Mouse (Mus musculus) embryo, embryonic 9.5 days (tissue): ENCODE results near the gene Olfr698.
"Not testable (repeated sequence)": the region's sequence is repeated elsewhere in the genome, so short reads cannot be mapped to it uniquely, and the experiment has no call there.

Experiments used
- DNase-seq: peaks from one replicate; pipeline ENCODE4 v3.0.0-alpha.2; 2017; ENCODE audit errors: extremely low spot score

Gene Olfr698

GRCm38 (mm10) chr7:106755297-106755696 is at the start of gene Olfr698:
TSS of gene Olfr698 (minus strand) at chr7:106755397.
- DNase-seq, result no peak

GRCm38 (mm10) chr7:106793098-106793497 is 37.9 kb upstream of the Olfr698 start, which contains the start of gene Olfr699:
TSS of gene Olfr699 (minus strand) at chr7:106793198.
- no peak for DNase-seq

DNA sequence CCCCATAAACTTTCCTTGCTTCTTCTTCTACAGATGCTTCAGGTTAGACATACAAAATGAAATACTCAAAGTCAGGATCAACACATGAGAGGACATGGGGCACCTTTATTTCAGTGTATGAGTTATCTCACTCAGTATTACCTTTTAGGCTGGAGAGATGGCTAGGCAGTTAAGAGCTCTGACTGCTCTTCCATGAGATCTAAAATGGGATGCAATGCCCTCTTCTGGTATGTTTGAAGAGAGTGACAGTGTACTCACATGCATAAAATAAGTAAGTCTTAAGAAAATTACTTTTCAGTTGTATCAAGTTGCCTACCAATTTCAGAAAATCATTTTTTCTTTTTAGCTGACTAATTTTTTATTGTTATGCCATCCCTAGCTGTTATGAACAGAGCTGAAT is 33.1 kb upstream of the Olfr698 start:
- DNase-seq, result no peak

DNA sequence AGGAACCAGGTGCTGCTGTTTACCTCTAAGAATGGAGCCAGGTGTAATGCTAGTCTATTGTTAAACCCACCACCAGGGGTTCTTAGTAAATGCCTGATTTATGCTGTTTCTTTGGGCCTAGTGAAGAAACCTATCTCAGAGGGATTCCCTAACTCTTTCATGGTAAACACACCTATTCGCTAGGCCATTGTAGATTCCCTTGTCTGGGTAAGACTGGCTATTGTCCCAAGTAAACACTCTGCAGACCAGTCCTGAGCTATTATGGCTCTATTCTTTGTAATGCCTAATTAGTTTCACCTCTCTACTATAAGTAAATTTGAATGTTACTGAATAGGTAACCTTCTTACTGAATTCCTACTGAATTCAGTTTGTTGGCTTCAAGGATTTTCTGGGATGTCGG is 5.8 kb upstream of the Olfr698 start:
- DNase-seq, result not testable (repeated sequence)

GRCm38 (mm10) chr7:106758800-106759199 is 3.6 kb upstream of the Olfr698 start:
- no peak for DNase-seq

DNA sequence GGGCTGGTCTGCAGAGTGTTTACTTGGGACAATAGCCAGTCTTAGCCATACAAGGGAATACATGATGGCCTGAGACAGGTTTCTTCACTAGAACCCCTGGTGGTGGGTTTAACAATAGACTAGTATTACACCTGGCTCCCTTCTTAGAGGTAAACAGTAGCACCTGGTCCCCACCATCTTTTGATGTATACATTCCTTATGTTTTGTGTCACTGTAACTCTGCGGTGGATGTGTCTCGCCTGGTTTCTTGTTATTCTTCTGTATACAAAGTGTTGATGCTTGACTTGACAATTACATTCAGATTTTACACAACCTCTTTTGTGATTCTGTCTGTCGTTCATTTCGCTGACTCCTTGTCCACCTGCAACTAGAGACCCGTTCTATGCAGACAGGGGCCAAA is 9.4 kb downstream of the Olfr698 start:
- DNase-seq, result no peak

- DNase-seq, result no peak
These were observed 12.9 kb downstream of the Olfr698 start, which contains the start of gene Olfr697 for GRCm38 (mm10) chr7:106742343-106742742. TSS of gene Olfr697 (minus strand) at chr7:106742443.

DNA sequence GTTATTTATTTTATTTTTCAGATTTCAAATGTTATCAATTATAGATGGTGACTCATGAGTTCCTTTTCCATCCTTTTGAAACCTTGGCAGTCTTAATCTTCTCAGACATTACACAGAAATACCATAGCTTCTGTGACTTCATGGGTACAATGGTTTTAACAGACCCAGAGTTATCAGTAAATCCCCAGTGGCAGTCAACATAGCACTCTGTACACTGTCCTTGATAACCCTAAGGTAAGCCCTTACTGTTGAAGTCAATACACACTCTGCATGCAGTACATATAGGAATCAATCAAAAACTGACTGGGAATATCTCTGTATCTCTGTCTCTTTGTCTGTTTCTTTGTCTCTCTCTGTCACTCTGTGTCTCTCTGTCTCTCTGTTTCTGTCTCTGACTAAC is 18.2 kb downstream of the Olfr698 start:
- no peak for DNase-seq

DNA sequence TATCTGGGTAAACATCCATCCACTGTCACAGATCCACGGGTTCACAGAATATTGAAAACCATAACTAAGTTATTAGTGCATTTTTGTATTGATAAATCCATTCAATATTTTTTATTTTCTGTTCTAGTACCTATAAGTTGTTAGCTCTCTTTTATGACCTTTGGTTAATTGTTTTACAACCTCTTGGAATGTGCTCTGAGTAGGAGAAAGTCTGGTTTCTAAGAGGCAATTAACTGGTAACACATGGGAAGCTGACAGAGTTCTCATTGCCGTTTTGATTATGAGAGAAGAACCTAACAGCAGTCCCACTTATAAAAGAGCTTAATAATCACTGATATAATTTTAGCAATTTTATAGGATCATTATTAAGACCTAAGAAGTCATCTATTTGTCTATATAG is 21.5 kb downstream of the Olfr698 start:
- DNase-seq, result no peak

DNA sequence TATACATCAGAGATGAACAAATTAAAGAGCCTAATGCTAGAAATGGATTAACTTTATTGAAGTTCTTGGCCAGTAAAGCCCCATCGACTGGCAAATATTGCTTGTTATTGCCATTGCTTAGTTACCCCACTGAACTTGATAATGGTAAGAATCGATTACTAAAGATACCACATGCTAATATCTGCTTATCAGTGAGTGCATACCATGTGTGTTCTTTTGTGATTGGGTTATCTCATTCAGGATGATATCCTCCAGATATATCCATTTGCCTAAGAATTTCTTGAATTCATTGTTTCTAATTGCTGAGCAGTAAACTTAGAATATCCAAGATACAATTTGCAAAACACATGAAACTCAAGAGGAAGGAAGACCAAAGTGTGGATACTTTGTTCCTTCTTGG is 29.5 kb downstream of the Olfr698 start:
- DNase-seq, result not testable (repeated sequence)

- no peak for DNase-seq
These were observed 38.9 kb downstream of the Olfr698 start, which contains the start of gene Olfr695 for GRCm38 (mm10) chr7:106716296-106716695. TSS of gene Olfr695 (minus strand) at chr7:106716396.

- no peak for DNase-seq
These were observed 43.7 kb downstream of the Olfr698 start for GRCm38 (mm10) chr7:106711463-106711862.

DNA sequence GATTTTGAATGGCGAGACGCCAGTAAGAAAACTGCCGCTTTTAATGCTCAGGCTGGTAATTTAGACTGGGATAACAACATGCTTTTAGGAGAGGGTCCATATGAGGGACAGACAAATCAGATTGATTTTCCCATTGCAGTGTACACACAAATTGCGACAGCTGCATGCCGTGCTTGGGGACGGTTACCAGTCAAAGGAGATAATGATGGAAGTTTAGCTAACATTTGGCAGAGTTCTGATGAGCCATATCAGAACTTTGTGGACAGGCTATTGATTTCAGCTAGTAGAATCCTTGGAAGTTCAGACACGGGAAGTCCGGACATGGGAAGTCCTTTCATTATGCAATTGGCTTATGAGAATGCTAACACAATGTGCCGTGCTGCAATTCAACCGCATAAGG is 47.5 kb downstream of the Olfr698 start:
- DNase-seq, result not testable (repeated sequence)
